Mouse (Mus musculus) brain, embryonic 14.5 days (tissue): Measurements from ENCODE around the gene Siae.

Experiments
- CTCF ChIP-seq: fragments of 200-500 bp; IDR thresholded peaks from 2 replicates; pipeline ENCODE4 v1.5.1; 2012; ENCODE audit warnings: inconsistent platforms, mild to moderate bottlenecking, moderate library complexity, borderline replicate concordance; ENCODE audit not compliant: insufficient read depth, insufficient read length; ENCODE audit errors: extremely low read depth
- POLR2A ChIP-seq: fragments of 200-500 bp; IDR thresholded peaks from 2 replicates; pipeline ENCODE4 v1.6.1; 2012; ENCODE audit warnings: mild to moderate bottlenecking, inconsistent platforms, borderline replicate concordance; ENCODE audit not compliant: poor library complexity, insufficient read depth, insufficient read length, severe bottlenecking; ENCODE audit errors: extremely low read depth

GRCm38 (mm10) chr9:37569231-37569835 lies 13.8 kb downstream of the Siae start:
- TF ChIP-seq POLR2A, result no peak
- no peak for TF ChIP-seq CTCF
